Mouse (Mus musculus): Measurements from ENCODE around the gene Gm8947. TPM values are rescaled to one million over a fixed set of nuclear protein-coding genes. Genes with fewer than 3 reads are reported as not detected.

Gene Gm8947
- polyA plus RNA-seq, 1 experiment: not detected

- DNase-seq (ENCODE audit: low spot score): no peak
Measured at GRCm38 (mm10) chr1:151224536-151224935, 32.4 kb downstream of the Gm8947 start.

GRCm38 (mm10) chr1:151227506-151227905 is 35.3 kb downstream of the Gm8947 start:
- no peak for DNase-seq (ENCODE audit: low spot score)

- DNase-seq (ENCODE audit: low spot score): no peak
Measured at GRCm38 (mm10) chr1:151228320-151228989, 36.3 kb downstream of the Gm8947 start.

GRCm38 (mm10) chr1:151232346-151232745 is 40.2 kb downstream of the Gm8947 start:
- no peak for DNase-seq (ENCODE audit: low spot score)

- no peak for DNase-seq (ENCODE audit: low spot score)
Measured at GRCm38 (mm10) chr1:151233756-151234155, 41.6 kb downstream of the Gm8947 start.

GRCm38 (mm10) chr1:151235574-151235973 is 43.4 kb downstream of the Gm8947 start:
- no peak for DNase-seq (ENCODE audit: low spot score)

- DNase-seq (ENCODE audit: low spot score): no peak
Measured at GRCm38 (mm10) chr1:151236141-151236930, 44.2 kb downstream of the Gm8947 start.

- no peak for DNase-seq (ENCODE audit: low spot score)
Measured at GRCm38 (mm10) chr1:151237780-151238179, 45.6 kb downstream of the Gm8947 start.

GRCm38 (mm10) chr1:151243332-151243731 is 51.2 kb downstream of the Gm8947 start:
- DNase-seq (ENCODE audit: low spot score): no peak

Other genes with a start within 250 kb of the Gm8947 start
- 10.2 and 11.1 TPM in 2 replicates for gene Hmcn1, start 198.9 kb upstream of the Gm8947 start, polyA plus RNA-seq (2012; rRNA removed)
- gene Gm47985, start 9.8 kb upstream of the Gm8947 start, polyA plus RNA-seq (2012; rRNA removed): not detected in 2 replicates
- gene Gm47995, start 6.1 kb downstream of the Gm8947 start, polyA plus RNA-seq (2012; rRNA removed): not detected in 2 replicates
- not detected in 2 replicates for gene 3110040M04Rik, start 11.7 kb downstream of the Gm8947 start, polyA plus RNA-seq (2012; rRNA removed)
- gene Gm47996, start 17.8 kb downstream of the Gm8947 start, polyA plus RNA-seq (2012; rRNA removed): not detected in 2 replicates
- gene Ivns1abp, start 152.1 kb downstream of the Gm8947 start, polyA plus RNA-seq (2012; rRNA removed): 65.5 and 76.2 TPM in 2 replicates
- gene Swt1, start 236.1 kb downstream of the Gm8947 start, polyA plus RNA-seq (2012; rRNA removed): 14.6 and 20.1 TPM in 2 replicates
- gene Trmt1l, start 236.2 kb downstream of the Gm8947 start, polyA plus RNA-seq (2012; rRNA removed): 28.8 and 29.3 TPM in 2 replicates

All from urinary bladder, adult 2 months (tissue).